Mouse (Mus musculus): ENCODE data around the gene Adh1.

DNA sequence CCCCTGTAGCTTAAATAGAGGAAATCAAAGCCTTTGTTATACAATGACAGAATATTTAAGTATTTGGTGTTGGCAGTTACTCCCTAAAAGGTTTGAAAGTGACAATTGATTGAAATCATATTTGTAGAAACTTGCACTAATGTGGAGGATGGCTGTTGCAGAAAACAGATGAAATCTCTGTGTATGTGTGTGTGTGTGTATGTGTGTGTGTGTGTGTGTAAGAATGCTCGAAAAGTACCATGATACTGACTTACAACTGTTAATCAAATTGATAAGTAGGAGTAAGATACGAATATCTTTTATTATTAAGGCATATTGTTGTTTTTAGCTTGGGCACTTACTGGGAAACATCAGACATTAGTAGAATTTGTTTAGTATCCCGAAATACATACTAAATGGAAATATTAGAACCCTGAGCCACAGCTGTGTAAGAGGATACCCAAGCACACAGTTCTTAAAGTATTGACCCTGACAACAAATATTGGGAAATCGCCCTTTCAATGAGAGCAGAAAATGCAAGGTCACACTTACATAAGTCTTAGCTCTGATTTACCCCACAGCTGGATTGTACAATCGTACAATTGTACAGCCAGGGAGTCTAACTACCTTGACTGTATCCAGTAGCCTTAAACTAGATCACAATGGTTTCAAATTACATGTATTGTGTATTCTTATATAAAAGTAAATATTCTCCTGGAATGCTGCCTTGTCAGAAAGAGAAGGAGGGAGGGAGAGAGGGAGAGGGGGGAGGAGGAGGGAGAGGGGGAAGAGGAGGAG, 2.6 kb downstream of the Adh1 start:
- TF ChIP-seq EP300 (IDR thresholded peaks at IDR 0.05; ENCODE audit: low read depth) (no peak), CTCF (IDR thresholded peaks at IDR 0.05; ENCODE audit: low read depth) (no peak)

All from liver, embryonic 14.5 days (tissue).